Comparison of ENCODE assay signal across 7 mouse cellular contexts in genomic region chr19:3832851-3833353, GRCm38 (mm10). TPM values are rescaled to one million over a fixed set of nuclear protein-coding genes. Genes with fewer than 3 reads are reported as not detected.
DNase-seq lines count a peak whose midpoint lies in the region; ATAC-seq and TF ChIP-seq lines count a peak whose summit lies in the region.

No protein-coding gene starts in this region.

- no peaks in the 10 kb centered on the region for H3K27me3 ChIP-seq in MEL (ENCODE audit: control insufficient read depth in 1 of 2, insufficient read depth in 2 of 2, low read length in 2 of 2)
- H3K27me3 ChIP-seq in liver, embryonic 14.5 days (ENCODE audit: control insufficient read depth, insufficient read depth, low read length): no peaks in the 10 kb centered on the region
- H3K27me3 ChIP-seq in thymus, adult 2 months (ENCODE audit: control insufficient read depth, insufficient read depth, low read length): no peaks in the 10 kb centered on the region

- intact Hi-C loops in heart, postnatal 14 days (cut with DNase I): no loop called here

- H3K4me2 ChIP-seq in liver, embryonic 14.5 days (ENCODE audit: low read depth): no peak overlapping the region

- H3K4me3 ChIP-seq in MEL (ENCODE audit: control insufficient read depth in 1 of 2, insufficient read depth in 1 of 2, low read depth in 2 of 2, low read length in 2 of 2): no peak overlapping the region
- H3K4me3 ChIP-seq in liver, embryonic 14.5 days (ENCODE audit: insufficient read depth in 1 of 2, low read depth in 2 of 2, low read length in 2 of 2): no peak overlapping the region
- H3K4me3 ChIP-seq in thymus, adult 2 months (ENCODE audit: control insufficient read depth, insufficient read depth, low read length): no peak overlapping the region
- no peak overlapping the region for H3K4me3 ChIP-seq in layer of hippocampus, adult 2 months

- DNase-seq in MEL (ENCODE audit: low read depth, low spot score): peak; percentile 76
- DNase-seq in c-Kit-positive CD71-positive TER-119-negative erythroid progenitor cells, embryonic 14.5 days (ENCODE audit: low read depth): peak; percentile 17
- peak; percentile 60 to 76 for DNase-seq in heart, postnatal 14 days
- peak in 1 of 3 experiments; percentile 32 for DNase-seq in liver, embryonic 14.5 days (ENCODE audit: low read depth in 3 of 3, low spot score in 3 of 3)
- peak; percentile 38 for DNase-seq in retina, postnatal 7 days (ENCODE audit: low read depth, low spot score)
- no peak for DNase-seq in thymus, adult 2 months
- DNase-seq in layer of hippocampus, adult 2 months (ENCODE audit: low spot score in 2 of 2): no peak

- ATAC-seq in liver, embryonic 14.5 days (ENCODE audit: insufficient read depth): peak; percentile 44; the same call in 1 of the 2 replicates

- no peak for TF ChIP-seq POLR2A in MEL (IDR thresholded peaks at IDR 0.05; ENCODE audit: control insufficient read depth in 1 of 2, insufficient read depth in 1 of 2, low read depth in 1 of 2, low read length in 2 of 2, poor library complexity in 1 of 2)
- TF ChIP-seq POLR2A in thymus, adult 2 months (IDR thresholded peaks at IDR 0.05; ENCODE audit: control insufficient read depth, extremely low read depth, insufficient read depth, low read length, poor library complexity): no peak

- no peak overlapping the region for H3K9ac ChIP-seq in MEL (ENCODE audit: control insufficient read depth, low read depth, low read length, poor library complexity, severe bottlenecking)
- no peak overlapping the region for H3K9ac ChIP-seq in liver, embryonic 14.5 days (replicated peaks)

- H3K27ac ChIP-seq in MEL (ENCODE audit: control insufficient read depth, low read depth, low read length): no peak overlapping the region
- peak overlapping the region; percentile 3 for H3K27ac ChIP-seq in liver, embryonic 14.5 days
- H3K27ac ChIP-seq in thymus, adult 2 months (ENCODE audit: control insufficient read depth, insufficient read depth, low read length): no peak overlapping the region
- no peak overlapping the region for H3K27ac ChIP-seq in layer of hippocampus, adult 2 months

- peak in 1 of 2 experiments; percentile 35; a peak in 2 of 4 replicates for TF ChIP-seq EP300 in MEL (IDR thresholded peaks at IDR 0.05; ENCODE audit: low read depth in 1 of 2, low read length in 2 of 2)
- TF ChIP-seq EP300 in liver, embryonic 14.5 days (IDR thresholded peaks at IDR 0.05; ENCODE audit: low read depth): no peak

- 29% methylated on average over 4 of the region's 4 CpGs for WGBS in liver, embryonic 14.5 days (ENCODE audit: insufficient replicate concordance)
- 47% methylated on average over 4 of the region's 4 CpGs for WGBS in thymus, adult 2 months

- TF ChIP-seq CTCF in MEL (IDR thresholded peaks at IDR 0.05 in 2 of 3, conservative IDR thresholded peaks at IDR 0.05 in 1 of 3; ENCODE audit: control insufficient read depth in 1 of 3, insufficient read depth in 1 of 3, low read depth in 2 of 3, low read length in 3 of 3, poor library complexity in 1 of 3, severe bottlenecking in 1 of 3): no peak
- TF ChIP-seq CTCF in liver, embryonic 14.5 days (IDR thresholded peaks at IDR 0.05; ENCODE audit: low read depth): no peak
- no peak for TF ChIP-seq CTCF in thymus, adult 2 months (IDR thresholded peaks at IDR 0.05; ENCODE audit: borderline replicate concordance, control insufficient read depth, extremely low read depth, insufficient read depth, low read length, poor library complexity)
- no peak for TF ChIP-seq CTCF in layer of hippocampus, adult 2 months (conservative IDR thresholded peaks at IDR 0.05)

- peaks cover 0 to 6% of the 10 kb centered on the region in 2 experiments; a peak in 2 of 4 replicates for H3K36me3 ChIP-seq in MEL (ENCODE audit: control insufficient read depth in 1 of 2, insufficient read depth in 2 of 2, low read length in 2 of 2)
- no peaks in the 10 kb centered on the region for H3K36me3 ChIP-seq in liver, embryonic 14.5 days (replicated peaks; ENCODE audit: control insufficient read depth, insufficient read depth, low read depth)
- H3K36me3 ChIP-seq in thymus, adult 2 months (ENCODE audit: control insufficient read depth, insufficient read depth, low read length): no peaks in the 10 kb centered on the region

- TF ChIP-seq RAD21 in MEL (IDR thresholded peaks at IDR 0.05; ENCODE audit: low read depth, low read length): no peak

- H3K9me3 ChIP-seq in MEL (replicated peaks; ENCODE audit: insufficient read depth, low read length): no peaks in the 10 kb centered on the region
- H3K9me3 ChIP-seq in liver, embryonic 14.5 days (ENCODE audit: control insufficient read depth, low read length): no peaks in the 10 kb centered on the region

- H3K4me1 ChIP-seq in MEL (ENCODE audit: control insufficient read depth in 1 of 2, insufficient read depth in 2 of 2, low read length in 2 of 2): peaks cover 0 to 8% of the 10 kb centered on the region in 2 experiments; a peak in 3 of 4 replicates
- peaks cover 9 to 17% of the 10 kb centered on the region in 2 experiments for H3K4me1 ChIP-seq in liver, embryonic 14.5 days (replicated peaks; ENCODE audit: control insufficient read depth in 2 of 2, insufficient read depth in 2 of 2, low read length in 1 of 2)
- peaks cover 13% of the 10 kb centered on the region for H3K4me1 ChIP-seq in thymus, adult 2 months (replicated peaks; ENCODE audit: control insufficient read depth, insufficient read depth, low read length)

- H3K79me2 ChIP-seq in MEL (ENCODE audit: control insufficient read depth, insufficient read depth, low read length, poor library complexity): no peaks in the 10 kb centered on the region

TF ChIP-seq in MEL, 35 proteins besides CTCF, POLR2A, EP300 and RAD21:
- TF ChIP-seq TAL1 (IDR thresholded peaks at IDR 0.05; ENCODE audit: low read length) (no peak), RCOR1 (IDR thresholded peaks at IDR 0.05; ENCODE audit: low read depth, low read length) (0 out of 2 replicates have a peak, but pooled peaks have one; percentile 43), MYB (IDR thresholded peaks at IDR 0.05; ENCODE audit: low read depth, low read length) (no peak), GABPA (IDR thresholded peaks at IDR 0.05; ENCODE audit: low read depth, low read length) (no peak), TBP (IDR thresholded peaks at IDR 0.05; ENCODE audit: low read depth, low read length) (peak; percentile 78), MXI1 (IDR thresholded peaks at IDR 0.05; ENCODE audit: low read depth, low read length) (0 out of 2 replicates have a peak, but pooled peaks have one; percentile 23), CHD2 (IDR thresholded peaks at IDR 0.05; ENCODE audit: low read length) (no peak), POLR2AphosphoS2 (IDR thresholded peaks at IDR 0.05; ENCODE audit: low read length) (no peak), ETS1 (IDR thresholded peaks at IDR 0.05; ENCODE audit: low read depth, low read length) (no peak), BHLHE40 (IDR thresholded peaks at IDR 0.05; ENCODE audit: borderline replicate concordance, low read depth, low read length) (no peak), MEF2A (IDR thresholded peaks at IDR 0.05; ENCODE audit: extremely low read depth, insufficient replicate concordance, low read depth, low read length, poor library complexity, severe bottlenecking) (no peak), ZNF384 (IDR thresholded peaks at IDR 0.05; ENCODE audit: low read depth, low read length) (no peak), CHD1 (IDR thresholded peaks at IDR 0.05; ENCODE audit: low read depth, low read length) (no peak), HCFC1 (IDR thresholded peaks at IDR 0.05; ENCODE audit: low read depth, low read length) (no peak), ZC3H11A (IDR thresholded peaks at IDR 0.05; ENCODE audit: low read depth, low read length) (no peak), USF1 (IDR thresholded peaks at IDR 0.05; ENCODE audit: low read depth, low read length) (peak; percentile 52; the same call in 1 of the 2 replicates), TCF12 (IDR thresholded peaks at IDR 0.05; ENCODE audit: low read depth, low read length) (0 out of 2 replicates have a peak, but pooled peaks have one; percentile 14), ZMIZ1 (IDR thresholded peaks at IDR 0.05; ENCODE audit: low read depth, low read length) (no peak), KAT2A (conservative IDR thresholded peaks at IDR 0.05; ENCODE audit: low read depth, low read length) (no peak)

RNA-seq across cellular contexts. Expression of gene Chka, which starts 18.7 kb away (rescaled TPM):
- total RNA-seq in MEL (2012; rRNA removed): 11.1 and 12.5 TPM in 2 replicates
- 10 to 100 TPM in 1 of 2 experiments, not detected in 1; 21.0 TPM for polyA plus RNA-seq in MEL (2012; ENCODE audit: insufficient read depth in 1 of 2, insufficient read length in 2 of 2, low read depth in 1 of 2, low replicate concordance in 2 of 2, missing spikeins in 1 of 2)
- total RNA-seq in heart, postnatal 14 days (2021): 10 to 100 TPM; 15.1 to 15.7 TPM
- 13.2 and 17.0 TPM in 2 replicates for polyA plus RNA-seq in liver, embryonic 14.5 days (2012; rRNA removed)
- polyA plus RNA-seq in liver, embryonic 14.5 days (2014; fragmentation: Nextera tagmentation; extraction: Ambion mirVana): 10.3 and 13.1 TPM in 2 replicates
- polyA plus RNA-seq in thymus, adult 2 months (2012; rRNA removed): 39.1 and 44.2 TPM in 2 replicates
- total RNA-seq in layer of hippocampus, adult 2 months (2021): 100 to 1,000 TPM in 1 of 2 experiments, 10 to 100 TPM in 1; 87.2 to 109 TPM

Comparison
In these comparisons a context has a peak if more than half of its experiments do, and no peak if none do; other contexts are left out.
1. DNase-seq: peak in MEL (single experiment), c-Kit-positive CD71-positive TER-119-negative erythroid progenitor cells, embryonic 14.5 days (single experiment), heart, postnatal 14 days (2 of 2) and retina, postnatal 7 days (single experiment); none in thymus, adult 2 months (single experiment) and layer of hippocampus, adult 2 months (0 of 2).